Mouse (Mus musculus) limb, embryonic 14.5 days (tissue): Measurements from ENCODE around the gene Rab31. TPM values are rescaled to one million over a fixed set of nuclear protein-coding genes. Genes with fewer than 3 reads are reported as not detected.

Experiments used
- ATAC-seq: fragments of 200-750 bp; cut with Nextera tagmentation; 2 replicates; pipeline ENCODE4 v1.8.0; 2017; ENCODE audit warnings: low read depth, moderate number of reproducible peaks, moderate TSS enrichment; ENCODE audit not compliant: low FRiP score
- DNase-seq: peaks from one replicate; pipeline ENCODE4 v3.0.0-alpha.2; 2015; ENCODE audit warnings: low spot score
- H3K27ac ChIP-seq: fragments of 300-500 bp; sonication (generic); replicated peaks from 2 replicates; pipeline ENCODE4 v1.5.1; 2014; ENCODE audit warnings: low read depth, mild to moderate bottlenecking, low read length, moderate library complexity, mixed read lengths
- H3K27me3 ChIP-seq: fragments of 300-500 bp; sonication (generic); 2 replicates; pipeline ENCODE4 v1.6.1; 2014; ENCODE audit warnings: low read length, mixed read lengths; ENCODE audit not compliant: control insufficient read depth, insufficient read depth
- H3K36me3 ChIP-seq: fragments of 300-500 bp; sonication (generic); 2 replicates; pipeline ENCODE4 v1.6.1; 2014; ENCODE audit warnings: mild to moderate bottlenecking, low read length, moderate library complexity, mixed read lengths; ENCODE audit not compliant: control insufficient read depth, insufficient read depth
- H3K4me1 ChIP-seq: fragments of 300-500 bp; sonication (generic); 2 replicates; pipeline ENCODE4 v1.6.1; 2014; ENCODE audit warnings: antibody characterized with exemption, low read length, mixed read lengths; ENCODE audit not compliant: control insufficient read depth, insufficient read depth
- H3K4me2 ChIP-seq: fragments of 300-500 bp; sonication (generic); replicated peaks from 2 replicates; pipeline ENCODE4 v1.6.1; 2014; ENCODE audit warnings: low read depth, mild to moderate bottlenecking, low read length, moderate library complexity; ENCODE audit not compliant: severe bottlenecking
- H3K4me3 ChIP-seq: fragments of 300-500 bp; sonication (generic); replicated peaks from 2 replicates; pipeline ENCODE4 v1.5.1; 2014; ENCODE audit warnings: low read length
- H3K9ac ChIP-seq: fragments of 300-500 bp; sonication (generic); 2 replicates; pipeline ENCODE4 v1.6.1; 2014; ENCODE audit warnings: mild to moderate bottlenecking, low read depth, low read length, moderate library complexity; ENCODE audit not compliant: severe bottlenecking
- H3K9me3 ChIP-seq: fragments of 300-500 bp; sonication (generic); 2 replicates; pipeline ENCODE4 v1.6.1; 2016; ENCODE audit warnings: low read length; ENCODE audit not compliant: control insufficient read depth
- POLR2A ChIP-seq: fragments of 200-500 bp; IDR thresholded peaks from 2 replicates; pipeline ENCODE4 v1.8.0; 2012; ENCODE audit warnings: inconsistent platforms, mild to moderate bottlenecking, moderate library complexity, borderline replicate concordance; ENCODE audit not compliant: insufficient read depth, insufficient read length; ENCODE audit errors: extremely low read depth
- WGBS: fragments of 180-500 bp; shearing (Covaris S2); extraction: QIAGEN DNeasy Blood & Tissue Kit; methylation state at CpG from one replicate; pipeline ENCODE4 v1.1.7; 2014; 5-methylcytosine and 5-hydroxymethylcytosine counted together
- polyA plus RNA-seq, 2 experiments: library from polyadenylated mRNA; depleted of rRNA in 1 of 2; stranded (reverse) in 1 of 2; unstranded in 1 of 2; fragments of >200 nt; fragmentation: Nextera tagmentation in 1 of 2; extraction: Ambion mirVana in 1 of 2; gene quantifications; 2 replicates each; pipeline versions ENCODE4 v1.2.1 to v1.2.3; 2012 to 2014

Gene Rab31
- polyA plus RNA-seq, 2 experiments, result 36.3 to 67.8 TPM

DNA sequence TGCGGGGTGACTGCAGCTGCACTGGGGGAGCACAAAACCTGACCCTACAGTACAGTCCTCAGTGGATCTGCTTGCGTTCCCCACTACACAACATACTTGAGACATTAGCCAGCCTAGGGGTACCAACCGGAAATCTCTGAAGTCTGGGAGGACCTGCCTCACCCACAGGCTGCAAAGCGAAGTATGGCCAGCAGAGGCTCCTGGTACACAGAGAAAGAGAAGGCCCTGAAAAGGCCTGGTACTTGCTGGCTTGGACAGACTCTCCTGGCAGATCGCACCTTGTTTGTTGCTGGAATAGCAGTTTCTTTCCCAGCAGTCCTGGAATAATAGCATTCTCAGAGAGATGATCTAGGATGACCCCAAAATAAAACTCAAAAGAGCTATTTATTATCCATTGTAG is 66.3 kb downstream of the Rab31 start:
- ATAC-seq (no peak), DNase-seq (peak; percentile 20)
- H3K4me2 ChIP-seq, result no peak overlapping the region
- no peak overlapping the region for H3K27ac ChIP-seq
- no peak for TF ChIP-seq POLR2A
- H3K4me3 ChIP-seq, result no peak overlapping the region
- no peaks in the 10 kb centered on the region for H3K27me3 ChIP-seq
- no peak overlapping the region for H3K9ac ChIP-seq
- peaks cover 9% of the 10 kb centered on the region; the same call in 1 of the 2 replicates for H3K4me1 ChIP-seq
- WGBS, result 72% methylated on average over 5 of the region's 5 CpGs
- H3K36me3 ChIP-seq, result no peaks in the 10 kb centered on the region
- H3K9me3 ChIP-seq, result no peaks in the 10 kb centered on the region

DNA sequence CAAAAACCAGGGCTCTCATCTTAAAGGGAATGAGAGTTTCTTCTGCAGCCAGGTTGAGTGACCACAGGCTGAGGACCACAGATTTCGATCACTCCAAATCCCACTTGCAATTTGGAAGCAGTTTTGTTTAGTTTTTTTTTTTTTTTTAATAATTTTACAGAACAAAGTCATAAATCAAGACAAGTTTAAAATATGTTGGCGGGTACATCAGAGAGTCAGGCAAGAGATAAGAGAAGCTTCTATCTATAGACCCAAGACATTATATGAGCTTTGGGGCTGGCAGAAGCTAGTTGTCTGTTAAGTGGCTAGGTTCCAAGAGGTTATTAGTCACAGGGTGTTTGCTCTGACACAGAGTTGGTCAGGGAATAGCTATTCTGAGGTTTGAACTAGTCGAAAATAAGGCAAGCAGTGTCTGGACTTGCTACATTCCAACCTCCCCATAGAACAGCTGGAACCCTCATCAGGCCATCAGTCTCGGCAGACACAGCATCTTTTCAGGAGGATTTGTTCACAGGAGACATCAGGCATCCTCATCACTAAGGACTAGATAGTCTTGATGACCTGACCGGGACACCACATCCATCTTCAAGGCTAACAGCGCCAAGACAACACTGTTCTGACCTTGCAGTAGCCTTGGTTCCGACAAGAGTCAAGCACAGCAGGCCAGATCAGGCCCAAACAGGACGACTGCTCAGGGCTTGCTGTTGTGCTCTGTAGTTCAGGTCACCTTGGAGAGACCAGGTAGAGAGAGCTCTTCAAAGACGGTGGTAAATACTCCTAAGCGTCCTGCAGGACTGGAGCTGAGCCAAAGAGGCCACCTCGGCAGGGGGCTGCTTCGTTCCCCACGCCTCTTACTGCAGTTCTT is 68.8 kb downstream of the Rab31 start:
- TF ChIP-seq POLR2A, result no peak
- no peaks in the 10 kb centered on the region for H3K27me3 ChIP-seq
- H3K27ac ChIP-seq, result no peak overlapping the region
- 76% methylated on average over 13 of the region's 13 CpGs for WGBS
- DNase-seq, result peak; percentile 26
- H3K4me2 ChIP-seq, result no peak overlapping the region
- H3K9ac ChIP-seq, result no peak overlapping the region
- H3K36me3 ChIP-seq, result no peaks in the 10 kb centered on the region
- H3K9me3 ChIP-seq, result no peaks in the 10 kb centered on the region
- no peak for ATAC-seq
- H3K4me1 ChIP-seq, result peaks cover 11% of the 10 kb centered on the region; the same call in 1 of the 2 replicates
- H3K4me3 ChIP-seq, result no peak overlapping the region

DNA sequence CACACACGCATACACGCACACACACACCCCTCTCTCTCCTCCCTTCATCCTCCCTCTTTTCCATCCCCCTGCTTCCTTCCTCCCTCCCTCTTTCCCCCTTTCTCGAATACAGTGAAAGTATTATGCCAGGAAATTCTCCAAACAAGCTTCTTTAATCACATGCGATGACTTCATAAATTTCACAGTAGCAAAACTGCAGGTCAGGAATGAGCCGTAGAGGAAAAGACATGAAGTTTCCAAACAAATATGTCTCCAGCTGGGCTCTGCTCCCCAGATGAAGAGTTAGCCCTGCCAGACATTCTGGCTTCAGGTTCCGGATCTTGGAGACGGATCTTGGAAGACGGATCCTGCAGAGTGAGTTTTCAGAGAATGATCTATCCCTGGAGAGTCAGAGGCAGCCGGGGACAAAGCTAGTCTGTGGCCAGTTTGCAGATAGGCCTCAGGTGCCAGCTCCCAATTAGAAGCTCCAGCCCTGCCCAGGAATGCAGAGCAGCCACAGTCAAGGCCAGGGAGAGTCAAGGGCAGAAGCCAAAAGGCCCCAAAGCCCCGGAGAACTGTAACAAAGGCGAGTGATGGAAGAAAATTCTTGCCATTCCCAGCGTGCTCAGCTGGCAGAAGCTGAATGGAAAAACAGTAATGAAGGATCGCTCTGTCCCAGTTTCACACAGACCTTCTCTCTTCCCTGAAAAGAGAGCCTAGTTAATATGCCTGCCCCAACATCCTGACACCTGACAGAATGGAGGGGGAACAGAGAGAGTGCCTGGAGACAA is 70.6 kb downstream of the Rab31 start:
- Histone ChIP-seq H3K27ac (peak overlapping the region; percentile 81), H3K4me2 (peak overlapping the region; percentile 5; the same call in 1 of the 2 replicates)
- peak; percentile 86 for DNase-seq

DNA sequence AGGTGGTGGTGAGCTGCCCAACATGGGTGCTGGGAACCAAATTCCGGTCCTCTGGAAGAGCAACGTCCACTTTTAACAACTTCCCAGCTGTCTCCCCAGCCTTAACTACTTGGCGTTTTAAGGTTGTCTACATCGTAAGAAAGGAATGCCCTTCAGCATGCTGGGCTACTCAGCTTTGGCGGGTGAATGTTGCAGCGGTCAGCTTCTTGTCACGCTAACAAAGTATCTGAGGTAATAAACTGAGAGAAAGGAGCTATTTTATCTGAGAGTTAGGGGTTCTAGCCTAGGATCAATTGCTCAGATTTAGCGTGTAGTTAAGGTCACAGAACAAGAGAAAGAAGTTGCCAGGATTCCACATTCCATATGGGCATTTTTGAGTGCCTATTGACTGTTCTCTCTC is 71.2 kb downstream of the Rab31 start:
- H3K9me3 ChIP-seq, result no peaks in the 10 kb centered on the region
- no peaks in the 10 kb centered on the region for H3K36me3 ChIP-seq
- ATAC-seq (no peak; the same call in 1 of the 2 replicates), DNase-seq (no peak)
- H3K4me3 ChIP-seq, result no peak overlapping the region
- H3K27ac ChIP-seq, result peak overlapping the region; percentile 81
- 0 out of 2 replicates have a peak overlapping the region, but pooled peaks have one; percentile 5 for H3K4me2 ChIP-seq
- 63% methylated on average over 8 of the region's 8 CpGs for WGBS
- H3K27me3 ChIP-seq, result no peaks in the 10 kb centered on the region
- no peak for TF ChIP-seq POLR2A
- H3K9ac ChIP-seq, result no peak overlapping the region
- H3K4me1 ChIP-seq, result peaks cover 11% of the 10 kb centered on the region; the same call in 1 of the 2 replicates

More for the DNA sequence above, 70.6 kb downstream of the Rab31 start:
- TF ChIP-seq POLR2A, result no peak
- Histone ChIP-seq H3K4me1 (peaks cover 11% of the 10 kb centered on the region; the same call in 1 of the 2 replicates), H3K27me3 (no peaks in the 10 kb centered on the region), H3K4me3 (no peak overlapping the region), H3K9me3 (no peaks in the 10 kb centered on the region), H3K9ac (no peak overlapping the region), H3K36me3 (no peaks in the 10 kb centered on the region)
- ATAC-seq, result peak; percentile 84
- 35% methylated on average over 13 of the region's 13 CpGs for WGBS

DNA sequence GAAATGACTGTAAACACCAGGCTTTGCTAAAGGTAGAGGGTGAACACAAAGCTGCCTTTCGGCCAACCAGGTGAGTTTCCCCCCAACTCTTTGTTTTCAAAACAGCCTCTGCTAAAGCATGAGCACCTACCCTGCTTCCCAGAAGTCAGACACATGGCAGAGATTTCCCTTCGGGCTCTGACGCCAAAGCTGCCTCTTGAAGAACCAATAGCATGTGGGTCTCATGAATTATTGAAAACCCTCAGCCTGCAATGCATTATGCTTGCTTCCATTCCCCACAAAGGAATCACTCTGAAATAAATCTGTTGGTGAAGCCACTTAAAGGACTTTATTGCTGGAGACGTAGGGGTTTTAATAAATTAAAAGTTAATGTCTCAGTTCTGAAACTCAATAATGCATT is 72.5 kb downstream of the Rab31 start:
- no peak for ATAC-seq
- Histone ChIP-seq H3K4me2 (no peak overlapping the region), H3K4me1 (peaks cover 11% of the 10 kb centered on the region; the same call in 1 of the 2 replicates), H3K27ac (no peak overlapping the region), H3K9me3 (no peaks in the 10 kb centered on the region), H3K36me3 (no peaks in the 10 kb centered on the region), H3K9ac (no peak overlapping the region), H3K27me3 (no peaks in the 10 kb centered on the region), H3K4me3 (no peak overlapping the region)
- no peak for TF ChIP-seq POLR2A
- DNase-seq, result no peak
- WGBS, result 59% methylated on average over 4 of the region's 4 CpGs
